Mouse (Mus musculus): Measurements from ENCODE around the gene Rdh11. TPM values are rescaled to one million over a fixed set of nuclear protein-coding genes. Genes with fewer than 3 reads are reported as not detected.
"Not testable (repeated sequence)": the region's sequence is repeated elsewhere in the genome, so short reads cannot be mapped to it uniquely, and the experiment has no call there.

Rdh11 gene
- polyA plus RNA-seq, 1 experiment from 2014 or later: 8.0 TPM

DNA sequence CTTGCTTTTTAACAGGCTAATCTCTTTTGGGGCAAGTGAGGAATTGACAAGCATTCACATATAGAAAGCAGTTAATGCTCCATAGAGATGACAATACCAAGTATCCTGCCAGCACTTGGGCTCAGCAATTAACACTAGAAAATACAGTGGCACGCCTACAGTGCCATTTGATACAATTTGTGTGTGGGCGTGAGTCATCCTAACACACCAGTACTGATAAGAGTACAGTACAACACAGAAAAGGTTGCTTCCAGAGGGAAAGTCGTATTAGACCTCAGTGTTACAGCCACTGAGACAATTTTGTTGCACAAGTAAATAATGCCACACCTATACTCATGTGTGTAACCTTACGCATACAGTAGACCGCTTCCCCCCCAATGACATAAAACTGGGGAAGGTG lies 5.0 kb upstream of the Rdh11 start:
- no peaks in the 10 kb centered on the region for H3K9me3 ChIP-seq (ENCODE audit: low read length)
- H3K36me3 ChIP-seq (replicated peaks; ENCODE audit: insufficient read depth, low read length): no peaks in the 10 kb centered on the region
- DNase-seq (no peak), ATAC-seq (no peak)
- peaks cover under 1% of the 10 kb centered on the region; the same call in 1 of the 2 replicates for H3K4me1 ChIP-seq (ENCODE audit: insufficient read depth)
- no peak overlapping the region for H3K9ac ChIP-seq (replicated peaks)
- H3K4me2 ChIP-seq (ENCODE audit: low read depth, low read length): no peak overlapping the region
- no peak overlapping the region for H3K27ac ChIP-seq (ENCODE audit: low read depth)
- no peaks in the 10 kb centered on the region for H3K27me3 ChIP-seq (ENCODE audit: insufficient read depth, low read length)
- TF ChIP-seq EP300 (IDR thresholded peaks at IDR 0.05; ENCODE audit: low read depth) (no peak), CTCF (IDR thresholded peaks at IDR 0.05; ENCODE audit: low read depth) (no peak)
- WGBS (ENCODE audit: insufficient replicate concordance): 79% methylated on average over 5 of the region's 5 CpGs
- no peak overlapping the region for H3K4me3 ChIP-seq (ENCODE audit: low read depth, low read length)

DNA sequence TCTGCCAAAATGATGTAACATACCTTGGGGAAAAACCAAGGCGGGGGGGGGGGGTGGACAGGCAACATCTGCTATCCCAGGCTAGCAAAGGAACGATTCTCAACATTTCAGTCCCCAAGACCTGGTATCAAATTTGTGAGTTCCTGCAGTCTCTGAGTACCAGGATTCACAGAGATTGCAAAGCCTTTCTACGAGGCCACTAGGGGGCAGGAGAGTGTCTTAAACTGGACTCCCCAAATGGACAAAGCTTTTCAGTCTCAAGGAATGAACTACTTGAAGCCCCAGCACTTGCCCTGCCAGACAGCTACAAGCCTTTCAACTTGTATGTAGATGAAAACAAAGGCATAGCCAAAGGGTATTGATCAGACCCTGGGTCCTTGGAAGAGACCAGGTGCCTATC lies 1.3 kb upstream of the Rdh11 start:
- no peaks in the 10 kb centered on the region for H3K9me3 ChIP-seq (ENCODE audit: low read length)
- no peak overlapping the region for H3K4me2 ChIP-seq (ENCODE audit: low read depth, low read length)
- WGBS (ENCODE audit: insufficient replicate concordance): 0% methylated on average over 3 of the region's 3 CpGs
- peak; percentile 86 for TF ChIP-seq CTCF (IDR thresholded peaks at IDR 0.05; ENCODE audit: low read depth)
- TF ChIP-seq EP300 (IDR thresholded peaks at IDR 0.05; ENCODE audit: low read depth): no peak
- no peak overlapping the region for H3K27ac ChIP-seq (ENCODE audit: low read depth)
- no peaks in the 10 kb centered on the region for H3K27me3 ChIP-seq (ENCODE audit: insufficient read depth, low read length)
- peaks cover 15% of the 10 kb centered on the region for H3K4me1 ChIP-seq (ENCODE audit: insufficient read depth)
- no peak overlapping the region for H3K9ac ChIP-seq (replicated peaks)
- no peak for ATAC-seq
- no peak overlapping the region for H3K4me3 ChIP-seq (ENCODE audit: low read depth, low read length)
- H3K36me3 ChIP-seq (replicated peaks; ENCODE audit: insufficient read depth, low read length): peaks cover 4% of the 10 kb centered on the region; the same call in 1 of the 2 replicates
- DNase-seq: peak; percentile 78

DNA sequence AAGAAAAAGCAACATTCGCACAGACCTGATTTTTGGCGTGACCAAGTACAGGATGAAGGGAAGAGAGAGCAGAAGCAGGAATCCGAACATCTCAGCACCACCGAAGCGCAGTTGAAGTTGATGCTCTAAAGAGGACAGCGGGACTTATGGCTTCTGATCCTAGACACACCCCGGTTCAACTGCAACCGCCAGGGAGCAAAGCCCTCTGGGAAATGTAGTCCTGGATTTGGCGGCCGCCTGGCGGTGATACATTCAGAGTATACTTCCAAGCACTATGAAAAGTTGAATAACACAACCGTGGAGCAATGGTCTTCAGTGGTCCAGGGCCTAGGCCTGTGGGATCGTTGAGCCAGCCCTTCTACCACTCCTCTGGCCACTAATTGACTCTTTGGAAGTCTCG lies 392 bp downstream of the Rdh11 start:
- Histone ChIP-seq H3K27me3 (ENCODE audit: insufficient read depth, low read length) (no peaks in the 10 kb centered on the region), H3K27ac (ENCODE audit: low read depth) (peak overlapping the region; percentile 80), H3K9me3 (ENCODE audit: low read length) (no peaks in the 10 kb centered on the region), H3K4me3 (ENCODE audit: low read depth, low read length) (peak overlapping the region; percentile 74), H3K9ac (replicated peaks) (peak overlapping the region; percentile 70), H3K36me3 (replicated peaks; ENCODE audit: insufficient read depth, low read length) (peaks cover 20% of the 10 kb centered on the region), H3K4me1 (ENCODE audit: insufficient read depth) (peaks cover 15% of the 10 kb centered on the region), H3K4me2 (ENCODE audit: low read depth, low read length) (peak overlapping the region; percentile 93)
- DNase-seq (peak; percentile 85), ATAC-seq (peak; percentile 82)
- WGBS (ENCODE audit: insufficient replicate concordance): 5% methylated on average over 14 of the region's 14 CpGs
- TF ChIP-seq EP300 (IDR thresholded peaks at IDR 0.05; ENCODE audit: low read depth) (0 out of 2 replicates have a peak, but pooled peaks have one; percentile 18), CTCF (IDR thresholded peaks at IDR 0.05; ENCODE audit: low read depth) (peak; percentile 71)

DNA sequence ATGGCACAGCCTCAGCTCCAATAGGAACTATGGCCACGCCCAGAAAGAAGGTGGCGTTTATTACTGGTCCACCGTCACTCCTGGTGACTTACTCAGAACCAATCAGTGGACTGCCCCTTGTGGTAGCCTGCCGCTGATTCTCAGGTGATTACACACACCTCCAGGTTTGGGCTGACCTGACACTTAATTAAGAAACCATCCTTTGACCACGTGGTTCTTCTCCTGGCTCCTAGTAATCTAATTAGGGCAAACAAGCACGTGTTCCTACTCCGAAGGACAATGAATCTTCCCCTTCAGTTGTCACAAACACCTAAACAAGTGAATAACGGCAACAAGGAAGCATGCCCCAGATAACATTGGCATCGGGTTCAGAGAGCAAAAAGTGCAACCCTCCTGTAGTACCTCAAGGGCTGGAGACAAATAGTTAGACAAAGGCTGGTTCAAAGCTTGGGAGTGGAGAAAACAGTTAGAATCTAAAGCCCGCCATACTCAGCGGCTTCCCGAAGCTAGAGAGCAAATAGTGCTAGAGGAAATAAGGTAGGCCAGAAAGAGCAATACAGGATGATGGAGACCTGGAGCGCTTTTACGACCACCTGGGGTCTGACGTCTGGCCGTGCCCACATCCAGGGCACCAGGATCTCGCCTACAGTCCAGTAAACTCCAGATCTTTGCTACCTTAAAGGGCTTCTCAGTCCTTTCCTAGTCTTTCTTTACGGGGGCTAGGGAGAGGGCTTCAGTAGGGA lies 991 bp downstream of the Rdh11 start:
- peak overlapping the region; percentile 93 for H3K4me2 ChIP-seq (ENCODE audit: low read depth, low read length)
- no peaks in the 10 kb centered on the region for H3K27me3 ChIP-seq (ENCODE audit: insufficient read depth, low read length)
- peak overlapping the region; percentile 80 for H3K27ac ChIP-seq (ENCODE audit: low read depth)
- WGBS (ENCODE audit: insufficient replicate concordance): 1% methylated on average over 18 of the region's 18 CpGs
- no peaks in the 10 kb centered on the region for H3K9me3 ChIP-seq (ENCODE audit: low read length)
- peak overlapping the region; percentile 70 for H3K9ac ChIP-seq (replicated peaks)
- H3K36me3 ChIP-seq (replicated peaks; ENCODE audit: insufficient read depth, low read length): peaks cover 26% of the 10 kb centered on the region
- no peak for TF ChIP-seq EP300 (IDR thresholded peaks at IDR 0.05; ENCODE audit: low read depth)
- TF ChIP-seq CTCF (IDR thresholded peaks at IDR 0.05; ENCODE audit: low read depth): peak; percentile 40; the same call in 1 of the 2 replicates
- DNase-seq (peak; percentile 82), ATAC-seq (peak; percentile 95)
- peak overlapping the region; percentile 74 for H3K4me3 ChIP-seq (ENCODE audit: low read depth, low read length)
- H3K4me1 ChIP-seq (ENCODE audit: insufficient read depth): peaks cover 15% of the 10 kb centered on the region

DNA sequence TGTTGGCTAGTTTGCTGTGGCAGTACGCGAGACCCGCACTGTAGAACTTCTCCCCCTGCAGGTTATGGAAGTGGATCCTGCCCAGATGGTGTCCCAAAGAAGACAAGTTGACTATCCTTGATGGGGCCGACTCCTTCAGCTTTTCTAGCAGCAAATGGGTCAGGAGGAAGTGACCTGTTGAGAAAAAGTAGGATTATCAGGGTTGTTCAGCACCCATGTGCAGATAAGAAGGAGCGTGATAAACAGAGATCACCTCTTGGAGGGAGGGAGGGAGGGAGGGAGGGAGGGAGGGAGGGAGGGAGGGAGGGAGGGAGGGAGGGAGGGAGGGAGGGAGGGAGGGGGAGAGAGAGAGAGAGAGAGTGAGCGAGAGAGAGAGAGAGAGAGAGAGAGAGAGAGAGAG lies 6.9 kb downstream of the Rdh11 start:
- not testable (repeated sequence) for DNase-seq; H3K4me3 ChIP-seq (ENCODE audit: low read depth, low read length); H3K4me2 ChIP-seq (ENCODE audit: low read depth, low read length); H3K9ac ChIP-seq (replicated peaks); H3K27me3 ChIP-seq (ENCODE audit: insufficient read depth, low read length); H3K9me3 ChIP-seq (ENCODE audit: low read length); ATAC-seq; H3K4me1 ChIP-seq (ENCODE audit: insufficient read depth); H3K27ac ChIP-seq (ENCODE audit: low read depth)
- peaks cover 69% of the 10 kb centered on the region for H3K36me3 ChIP-seq (replicated peaks; ENCODE audit: insufficient read depth, low read length)
- 83% methylated on average over 5 of the region's 6 CpGs for WGBS (ENCODE audit: insufficient replicate concordance)

DNA sequence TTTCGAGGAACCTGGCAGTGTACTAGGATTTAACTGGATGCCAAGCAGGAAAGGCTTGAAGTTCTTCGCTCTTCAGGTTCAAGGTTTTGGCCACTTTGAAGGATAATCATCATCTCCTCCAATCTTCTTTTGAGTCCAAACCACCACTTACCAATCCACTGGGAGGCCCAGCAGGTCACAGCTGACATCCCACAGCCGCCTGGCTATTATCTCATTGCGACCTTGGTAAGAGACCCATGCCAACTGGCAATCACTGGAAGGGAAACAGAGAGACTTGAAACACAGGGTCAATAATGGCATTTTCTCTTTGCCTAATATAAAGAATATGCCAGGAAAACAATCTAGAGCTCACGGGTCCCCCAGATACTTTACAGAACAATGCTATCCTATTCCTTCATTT lies 16.1 kb downstream of the Rdh11 start:
- Histone ChIP-seq H3K4me1 (ENCODE audit: insufficient read depth) (peaks cover 15% of the 10 kb centered on the region), H3K9me3 (ENCODE audit: low read length) (no peaks in the 10 kb centered on the region), H3K27ac (ENCODE audit: low read depth) (no peak overlapping the region), H3K36me3 (replicated peaks; ENCODE audit: insufficient read depth, low read length) (peaks cover 27% of the 10 kb centered on the region), H3K4me2 (ENCODE audit: low read depth, low read length) (no peak overlapping the region), H3K4me3 (ENCODE audit: low read depth, low read length) (no peak overlapping the region), H3K27me3 (ENCODE audit: insufficient read depth, low read length) (no peaks in the 10 kb centered on the region), H3K9ac (replicated peaks) (no peak overlapping the region)
- 95% methylated on average over 5 of the region's 5 CpGs for WGBS (ENCODE audit: insufficient replicate concordance)
- ATAC-seq: no peak
- TF ChIP-seq CTCF (IDR thresholded peaks at IDR 0.05; ENCODE audit: low read depth): no peak
- no peak for DNase-seq

Data from liver, postnatal 0 days (tissue).